In the genomic region with DNA sequence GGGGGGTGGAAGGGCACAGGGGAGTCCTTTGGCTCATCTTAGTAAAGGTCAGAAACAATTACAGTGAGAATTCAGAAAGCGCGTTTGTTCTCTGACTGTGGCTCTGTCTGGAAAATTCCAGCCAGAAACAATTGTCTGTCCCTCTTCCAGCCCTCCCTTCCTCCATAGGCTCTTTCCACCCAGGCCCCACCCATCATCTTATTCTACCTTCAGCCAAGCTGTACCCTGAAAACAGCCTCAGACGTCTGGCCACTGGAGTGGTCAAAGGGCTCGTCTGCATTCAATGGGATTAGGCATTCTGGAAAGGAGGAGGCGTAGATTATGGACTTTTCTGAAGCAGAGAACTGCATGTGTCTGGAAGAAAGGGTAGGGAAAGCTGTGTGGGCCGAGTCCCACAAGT, we compare ENCODE assay signal across 12 mouse cellular contexts. TPM values are rescaled to one million over a fixed set of nuclear protein-coding genes. Genes with fewer than 3 reads are reported as not detected.
DNase-seq lines count a peak whose midpoint lies in the region; ATAC-seq lines count a peak whose summit lies in the region.
"Had no signal": no experiment of that assay in that cellular context is flagged by ENCODE, and none has a peak within 500 bp of the region (broad histone marks: within the 10 kb centered on the region; RNA-seq: fewer than 3 reads in every experiment).

No protein-coding gene starts in this region.

- H3K9me3 ChIP-seq in kidney, embryonic 14.5 days (ENCODE audit: control insufficient read depth, low read length): no peaks in the 10 kb centered on the region
- H3K9me3 ChIP-seq in neural tube, embryonic 11.5 days (ENCODE audit: control insufficient read depth, low read length): no peaks in the 10 kb centered on the region
- H3K9me3 ChIP-seq: liver, embryonic 12.5 days had no signal

- no peak overlapping the region for H3K9ac ChIP-seq in kidney, embryonic 14.5 days (ENCODE audit: low read depth, low read length)
- H3K9ac ChIP-seq in neural tube, embryonic 11.5 days (ENCODE audit: low read length): no peak overlapping the region
- H3K9ac ChIP-seq: liver, embryonic 12.5 days had no signal

- WGBS in kidney, embryonic 14.5 days: 63% methylated on average over 6 of the region's 6 CpGs
- 67% methylated on average over 6 of the region's 6 CpGs for WGBS in neural tube, embryonic 11.5 days

- ATAC-seq in kidney, embryonic 14.5 days (ENCODE audit: low FRiP score, low TSS enrichment): no peak
- 0 out of 2 replicates have a peak, but pooled peaks have one; percentile 31 for ATAC-seq in neural tube, embryonic 11.5 days (ENCODE audit: insufficient read depth, low FRiP score, low TSS enrichment)
- ATAC-seq: liver, embryonic 12.5 days had no signal

- peak overlapping the region; percentile 71; the same call in 1 of the 2 replicates for H3K27ac ChIP-seq in kidney, embryonic 14.5 days (ENCODE audit: low read depth, low read length)
- no peak overlapping the region for H3K27ac ChIP-seq in neural tube, embryonic 11.5 days (ENCODE audit: low read depth, low read length)
- H3K27ac ChIP-seq: liver, embryonic 12.5 days had no signal

- H3K4me1 ChIP-seq in kidney, embryonic 14.5 days (ENCODE audit: control insufficient read depth, insufficient read depth, low read length): peaks cover 24% of the 10 kb centered on the region; the same call in 1 of the 2 replicates
- peaks cover 8% of the 10 kb centered on the region for H3K4me1 ChIP-seq in neural tube, embryonic 11.5 days (ENCODE audit: control insufficient read depth, insufficient read depth, low read length)

- no peak overlapping the region for H3K4me3 ChIP-seq in kidney, embryonic 14.5 days (ENCODE audit: low read length)
- no peak overlapping the region for H3K4me3 ChIP-seq in neural tube, embryonic 11.5 days (ENCODE audit: low read depth, low read length)
- H3K4me3 ChIP-seq: liver, embryonic 12.5 days had no signal

- no peak overlapping the region for H3K4me2 ChIP-seq in kidney, embryonic 14.5 days (replicated peaks; ENCODE audit: low read depth, low read length)
- H3K4me2 ChIP-seq in neural tube, embryonic 11.5 days (ENCODE audit: low read depth): no peak overlapping the region
- H3K4me2 ChIP-seq: liver, embryonic 12.5 days had no signal

- no peaks in the 10 kb centered on the region for H3K27me3 ChIP-seq in kidney, embryonic 14.5 days (ENCODE audit: control insufficient read depth, insufficient read depth, low read length)
- H3K27me3 ChIP-seq in neural tube, embryonic 11.5 days (ENCODE audit: control insufficient read depth, insufficient read depth, low read length): no peaks in the 10 kb centered on the region

- peak; percentile 91 for DNase-seq in heart, adult 11 months
- DNase-seq in heart, adult 9 months (ENCODE audit: low spot score in 2 of 2): no peak
- DNase-seq in kidney, adult 8-10 months: no peak
- no peak for DNase-seq in neural tube, embryonic 11.5 days (ENCODE audit: low spot score)
- no peak for DNase-seq in neural tube, embryonic 10.5 days (ENCODE audit: extremely low spot score, low spot score)
- DNase-seq in adrenal gland, postnatal 14 days: no peak
- DNase-seq in frontal cortex, adult 2 months (ENCODE audit: extremely low spot score in 1 of 2, low spot score in 1 of 2): no peak
- DNase-seq: adrenal gland, postnatal 36 days; cerebellum, adult 11 months; thymus, postnatal 36 days had no signal

- no peaks in the 10 kb centered on the region for H3K36me3 ChIP-seq in kidney, embryonic 14.5 days (ENCODE audit: control insufficient read depth, insufficient read depth, low read length)
- H3K36me3 ChIP-seq in neural tube, embryonic 11.5 days (ENCODE audit: control insufficient read depth, insufficient read depth, low read length): no peaks in the 10 kb centered on the region
- H3K36me3 ChIP-seq: liver, embryonic 12.5 days had no signal

RNA-seq across cellular contexts. Expression of a gene that starts 56.8 kb away (rescaled TPM):
- 24.0 and 30.2 TPM in 2 replicates for polyA plus RNA-seq in kidney, embryonic 14.5 days (2014; fragmentation: Nextera tagmentation; extraction: Ambion mirVana)
- 49.6 and 52.9 TPM in 2 replicates for polyA plus RNA-seq in neural tube, embryonic 11.5 days (2014; fragmentation: Nextera tagmentation; extraction: Ambion mirVana)
- total RNA-seq in adrenal gland, postnatal 14 days (2021): 68.6 and 95.7 TPM in 2 replicates
- 41.8 and 45.5 TPM in 2 replicates for polyA plus RNA-seq in frontal cortex, adult 2 months (2012; rRNA removed)
